Mouse (Mus musculus) lung, postnatal 0 days (tissue): ENCODE results near the gene Rtbdn.

Experiments used
- CTCF ChIP-seq: IDR thresholded peaks from 2 replicates; pipeline ENCODE4 v1.5.1; 2016; ENCODE audit warnings: antibody characterized with exemption, mild to moderate bottlenecking
- EP300 ChIP-seq: IDR thresholded peaks from 2 replicates; pipeline ENCODE4 v1.6.1; 2016; ENCODE audit warnings: antibody characterized with exemption, mild to moderate bottlenecking, control low read depth

- TF ChIP-seq CTCF, result no peak
- no peak for TF ChIP-seq EP300
Observed at GRCm38 (mm10) chr8:84994375-84994774, 47.6 kb downstream of the Rtbdn start.
